Mouse (Mus musculus) neural tube, embryonic 15.5 days (tissue): Measurements from ENCODE around the gene Il31. TPM values are rescaled to one million over a fixed set of nuclear protein-coding genes. Genes with fewer than 3 reads are reported as not detected.
A peak's percentile ranks its signal among the peaks of the same experiment; 100 is the strongest.

Source experiments
- ATAC-seq: fragments of 200-750 bp; cut with Nextera tagmentation; 2 replicates; pipeline ENCODE4 v1.8.0; 2017; ENCODE audit warnings: mild to moderate bottlenecking, moderate TSS enrichment, moderate library complexity; ENCODE audit not compliant: low FRiP score
- H3K27ac ChIP-seq: fragments of 300-500 bp; sonication (generic); replicated peaks from 2 replicates; pipeline ENCODE4 v1.5.1; 2015; ENCODE audit warnings: mild to moderate bottlenecking, inconsistent platforms
- H3K27me3 ChIP-seq: fragments of 300-500 bp; sonication (generic); replicated peaks from 2 replicates; pipeline ENCODE4 v1.6.1; 2015; ENCODE audit warnings: inconsistent platforms
- H3K36me3 ChIP-seq: fragments of 300-500 bp; sonication (generic); 2 replicates; pipeline ENCODE4 v1.6.1; 2015; ENCODE audit warnings: inconsistent platforms
- H3K4me1 ChIP-seq: fragments of 300-500 bp; sonication (generic); 2 replicates; pipeline ENCODE4 v1.6.1; 2015; ENCODE audit warnings: inconsistent platforms
- H3K4me2 ChIP-seq: fragments of 300-500 bp; sonication (generic); 2 replicates; pipeline ENCODE4 v1.6.1; 2015; ENCODE audit warnings: inconsistent platforms, mild to moderate bottlenecking, moderate library complexity
- H3K4me3 ChIP-seq: fragments of 300-500 bp; sonication (generic); replicated peaks from 2 replicates; pipeline ENCODE4 v1.5.1; 2015; ENCODE audit warnings: mild to moderate bottlenecking, inconsistent platforms
- H3K9ac ChIP-seq: fragments of 300-500 bp; sonication (generic); replicated peaks from 2 replicates; pipeline ENCODE4 v1.6.1; 2015; ENCODE audit warnings: mild to moderate bottlenecking, inconsistent platforms
- H3K9me3 ChIP-seq: fragments of 300-500 bp; sonication (generic); replicated peaks from 2 replicates; pipeline ENCODE4 v1.6.1; 2016; ENCODE audit warnings: inconsistent platforms
- WGBS: fragments of 180-500 bp; shearing (Covaris S2); methylation state at CpG from one replicate; pipeline ENCODE4 v1.1.7; 2015; ENCODE audit warnings: mixed read lengths; 5-methylcytosine and 5-hydroxymethylcytosine counted together
- microRNA-seq: library from miRNA; unstranded; fragments of <30 nt; microRNA quantifications from one replicate; pipeline ENCODE4, GENCODE M21; 2017
- polyA plus RNA-seq: library from polyadenylated mRNA; unstranded; fragments of >200 nt; fragmentation: Nextera tagmentation; extraction: Ambion mirVana; gene quantifications from 2 replicates; pipeline ENCODE4 v1.2.1, GENCODE M21; 2015

Il31 gene
- polyA plus RNA-seq, 1 experiment from 2014 or later = not detected

DNA sequence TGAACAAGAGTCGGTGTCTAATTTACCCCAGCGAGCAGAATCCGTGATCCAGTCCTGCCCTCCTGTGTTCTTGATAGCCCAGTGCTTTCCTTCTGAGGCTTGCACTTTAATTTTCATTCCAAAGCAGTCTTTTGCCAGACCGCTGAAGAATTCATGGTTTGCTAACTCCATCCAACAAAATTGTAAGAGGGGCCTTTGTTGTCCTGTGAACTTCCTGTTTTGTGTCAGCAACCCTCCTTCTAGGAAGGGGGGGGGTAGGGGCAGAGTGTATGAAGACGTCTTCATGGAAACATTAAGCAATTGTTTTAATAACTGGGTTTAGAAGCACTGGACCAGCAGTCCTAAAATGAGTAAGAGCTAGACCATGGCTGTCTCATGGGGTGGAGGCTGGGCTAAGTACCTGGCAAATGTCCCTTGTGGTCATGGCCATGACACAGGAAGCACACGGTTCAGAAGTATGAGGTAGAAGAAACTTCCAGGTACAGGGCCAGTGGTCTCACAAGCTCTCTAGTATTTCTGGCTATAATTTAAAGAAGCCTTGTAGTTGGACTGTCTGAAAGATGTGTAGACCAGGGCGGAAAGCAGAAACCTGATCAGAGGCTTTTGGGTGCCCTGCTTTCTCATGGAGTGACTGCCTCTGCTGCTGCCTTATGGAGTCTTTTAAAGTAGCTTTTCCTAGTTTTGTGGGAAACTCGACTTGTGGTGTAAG is 53.1 kb downstream of the Il31 start:
- ATAC-seq = no peak
- no peak overlapping the region for H3K4me2 ChIP-seq
- no peak overlapping the region for H3K4me3 ChIP-seq
- no peaks in the 10 kb centered on the region for H3K9me3 ChIP-seq
- peaks cover 30% of the 10 kb centered on the region for H3K4me1 ChIP-seq
- H3K27me3 ChIP-seq = no peaks in the 10 kb centered on the region
- H3K27ac ChIP-seq = 0 out of 2 replicates have a peak overlapping the region, but pooled peaks have one; percentile 8
- no peaks in the 10 kb centered on the region for H3K36me3 ChIP-seq
- no peak overlapping the region for H3K9ac ChIP-seq
- 60% methylated on average over 8 of the region's 8 CpGs for WGBS

DNA sequence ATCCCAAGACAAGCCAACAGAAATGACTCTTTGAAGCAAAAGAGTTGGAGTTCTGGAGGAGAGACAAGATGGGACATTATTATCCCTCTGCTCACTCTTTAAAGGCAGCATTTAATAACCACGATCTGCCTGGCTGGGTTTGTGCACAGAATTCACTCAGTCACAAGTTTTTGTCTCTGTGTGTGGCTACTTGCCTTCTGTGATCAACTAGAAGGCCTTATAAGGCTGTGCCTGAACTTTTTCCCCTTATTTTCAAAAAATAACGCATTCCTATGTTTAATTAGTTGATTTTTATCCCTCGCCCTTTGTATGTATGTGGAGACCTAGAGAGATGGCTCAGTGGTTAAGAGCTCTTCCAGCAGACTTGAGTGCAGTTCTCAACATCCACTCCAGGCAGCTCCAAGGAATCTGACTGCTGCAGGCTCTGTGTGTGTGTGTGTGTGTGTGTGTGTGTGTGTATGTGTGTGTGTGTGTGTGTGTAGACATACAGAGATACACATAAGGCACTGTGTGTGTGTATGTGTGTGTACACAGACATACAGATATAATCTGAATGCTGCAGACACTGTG is 56.9 kb downstream of the Il31 start:
- H3K4me1 ChIP-seq = peaks cover 30% of the 10 kb centered on the region
- H3K27me3 ChIP-seq = no peaks in the 10 kb centered on the region
- H3K36me3 ChIP-seq = no peaks in the 10 kb centered on the region
- no peaks in the 10 kb centered on the region for H3K9me3 ChIP-seq
- no peak overlapping the region for H3K9ac ChIP-seq
- no peak for ATAC-seq
- H3K4me2 ChIP-seq = no peak overlapping the region
- H3K4me3 ChIP-seq = no peak overlapping the region
- peak overlapping the region; percentile 41; the same call in 1 of the 2 replicates for H3K27ac ChIP-seq
- WGBS = 74% methylated on average over 3 of the region's 3 CpGs

DNA sequence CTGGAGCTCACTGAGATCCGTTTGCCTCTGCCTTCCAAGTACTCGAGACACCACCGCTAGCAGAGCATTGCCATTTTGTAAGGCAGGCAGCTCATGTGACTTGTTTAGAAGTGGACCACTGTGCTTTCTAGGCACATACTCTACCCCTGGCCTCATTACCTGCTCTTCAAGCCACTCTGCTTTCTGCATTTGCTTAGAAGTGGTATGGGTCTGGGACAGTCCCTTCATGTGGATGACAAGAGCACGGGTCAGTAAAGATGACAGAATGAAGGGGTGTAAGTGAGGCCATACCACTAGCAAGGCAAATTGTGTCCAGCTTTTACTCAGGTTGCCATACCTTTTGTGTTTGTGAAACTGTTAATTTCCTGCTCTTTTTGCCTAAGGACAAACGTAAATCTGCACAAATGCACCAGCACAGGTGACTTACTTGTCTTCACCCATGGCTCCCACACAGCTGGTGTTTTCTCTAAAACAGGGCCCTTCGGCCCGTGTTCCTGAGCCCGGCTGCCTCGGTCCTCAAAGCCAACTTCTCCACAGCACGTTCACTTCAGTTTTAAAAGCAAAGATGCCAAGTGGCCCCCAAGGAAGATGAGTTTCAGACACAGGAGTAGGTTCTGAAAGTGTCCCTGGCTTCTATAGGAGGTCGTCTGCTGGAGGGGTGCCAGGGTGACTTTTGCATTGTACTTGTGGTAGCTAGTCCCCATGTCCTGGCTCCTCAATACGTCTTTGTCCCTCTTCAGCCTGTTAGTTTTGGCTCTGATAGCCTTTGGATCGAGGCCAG is 57.6 kb downstream of the Il31 start:
- ATAC-seq = no peak
- H3K27ac ChIP-seq = peak overlapping the region; percentile 41; the same call in 1 of the 2 replicates
- WGBS = 66% methylated on average over 13 of the region's 13 CpGs

More for the DNA sequence above, 57.6 kb downstream of the Il31 start:
- no peak overlapping the region for H3K4me3 ChIP-seq
- H3K9me3 ChIP-seq = no peaks in the 10 kb centered on the region
- no peak overlapping the region for H3K9ac ChIP-seq
- no peaks in the 10 kb centered on the region for H3K27me3 ChIP-seq
- H3K36me3 ChIP-seq = peaks cover 2% of the 10 kb centered on the region; the same call in 1 of the 2 replicates
- H3K4me2 ChIP-seq = no peak overlapping the region
- H3K4me1 ChIP-seq = peaks cover 26% of the 10 kb centered on the region

Small RNA genes lying within 50 kb of the gene (microRNA-seq; reads per million reads assigned to microRNA genes)
- gene Mir7647 = 0.69 reads per million

Other genes with a start within 250 kb of the Il31 start
- gene Wdr66, start 237.4 kb downstream of the Il31 start, polyA plus RNA-seq = 1.1 and 1.2 TPM in 2 replicates
- 30.2 and 31.0 TPM in 2 replicates for gene Bcl7a, start 145.7 kb downstream of the Il31 start, polyA plus RNA-seq
- 19.3 and 19.4 TPM in 2 replicates for gene Mlxip, start 94.7 kb downstream of the Il31 start, polyA plus RNA-seq
- 0.55 and 0.66 TPM in 2 replicates for gene Lrrc43, start 184 bp downstream of the Il31 start, polyA plus RNA-seq
- 1.0 and 1.1 TPM in 2 replicates for gene B3gnt4, start 21.0 kb upstream of the Il31 start, polyA plus RNA-seq
- 104 and 108 TPM in 2 replicates for gene Diablo, start 34.7 kb upstream of the Il31 start, polyA plus RNA-seq
- 8.3 and 8.9 TPM in 2 replicates for gene Gm49027, start 36.0 kb upstream of the Il31 start, polyA plus RNA-seq
- gene Vps33a, start 83.5 kb upstream of the Il31 start, polyA plus RNA-seq = 38.6 and 39.0 TPM in 2 replicates
- 72.1 and 81.1 TPM in 2 replicates for gene Clip1, start 195.1 kb upstream of the Il31 start, polyA plus RNA-seq
- 57.0 and 65.8 TPM in 2 replicates for gene Zcchc8, start 231.6 kb upstream of the Il31 start, polyA plus RNA-seq